Mouse (Mus musculus): Measurements from ENCODE around the gene Sgo2a. TPM values are rescaled to one million over a fixed set of nuclear protein-coding genes. Genes with fewer than 3 reads are reported as not detected.

The Sgo2a gene
- 12.8 TPM for polyA plus RNA-seq (2014; fragmentation: Illumina TruSeq; extraction: RNeasy Lipid Tissue Mini Kit (QIAGEN cat#74804); ENCODE audit: low read depth, low replicate concordance)

GRCm38 (mm10) chr1:57995432-57996132 is at the start of gene Sgo2a:
Gene Sgo2a (plus strand): TSS chr1:57995971.

GRCm38 (mm10) chr1:58018856-58019255 is 23.1 kb downstream of the Sgo2a start, which contains the start of gene Kctd18:
Gene Kctd18 (minus strand): TSS chr1:58018956.

GRCm38 (mm10) chr1:58029636-58030117 is 33.9 kb downstream of the Sgo2a start, which contains the start of gene Aox1:
Gene Aox1 (plus strand): TSS chr1:58029931.

Other genes with a start within 250 kb of the Sgo2a start
- gene Spats2l, start 221.8 kb upstream of the Sgo2a start, polyA plus RNA-seq (2014; fragmentation: Illumina TruSeq; extraction: RNeasy Lipid Tissue Mini Kit (QIAGEN cat#74804); ENCODE audit: low read depth, low replicate concordance), result 81.0 TPM
- gene Kctd18, start 23.0 kb downstream of the Sgo2a start, polyA plus RNA-seq (2014; fragmentation: Illumina TruSeq; extraction: RNeasy Lipid Tissue Mini Kit (QIAGEN cat#74804); ENCODE audit: low read depth, low replicate concordance), result 29.3 TPM
- 2.3 TPM for gene Aox1, start 34.0 kb downstream of the Sgo2a start, polyA plus RNA-seq (2014; fragmentation: Illumina TruSeq; extraction: RNeasy Lipid Tissue Mini Kit (QIAGEN cat#74804); ENCODE audit: low read depth, low replicate concordance)
- 0.32 TPM for gene Aox3, start 117.2 kb downstream of the Sgo2a start, polyA plus RNA-seq (2014; fragmentation: Illumina TruSeq; extraction: RNeasy Lipid Tissue Mini Kit (QIAGEN cat#74804); ENCODE audit: low read depth, low replicate concordance)
- gene Aox4, start 214.4 kb downstream of the Sgo2a start, polyA plus RNA-seq (2014; fragmentation: Illumina TruSeq; extraction: RNeasy Lipid Tissue Mini Kit (QIAGEN cat#74804); ENCODE audit: low read depth, low replicate concordance), result not detected

Data from sigmoid colon, adult 10 weeks (tissue).